Mouse (Mus musculus): Measurements from ENCODE around the gene Qrfpr.

Gene Qrfpr

GRCm38 (mm10) chr3:36150934-36151686 lies 71.0 kb downstream of the Qrfpr start, which contains the start of gene D3Ertd254e:
Gene D3Ertd254e (plus strand): TSS chr3:36151017.
- CTCF ChIA-PET: no interaction called here

- CTCF ChIA-PET: no interaction called here
Measured at GRCm38 (mm10) chr3:36150537-36150933, 71.6 kb downstream of the Qrfpr start.

- CTCF ChIA-PET: no interaction called here
Measured at GRCm38 (mm10) chr3:36138996-36139395, 83.1 kb downstream of the Qrfpr start.

- CTCF ChIA-PET: no interaction called here
Measured at GRCm38 (mm10) chr3:36138171-36138660, 83.9 kb downstream of the Qrfpr start.

GRCm38 (mm10) chr3:36137560-36137959 lies 84.6 kb downstream of the Qrfpr start:
- CTCF ChIA-PET: no interaction called here

- CTCF ChIA-PET: interaction anchor here (0.6 kb wide), 1 partner anchor 11 kb away, joined by 4 read pairs; no protein-coding TSS in a partner anchor
Measured at GRCm38 (mm10) chr3:36136152-36136551, 86.0 kb downstream of the Qrfpr start.

Measured in spleen, embryonic (tissue).